Mouse (Mus musculus) G1E (cell line): ENCODE measurements at regions not wholly inside any gene's neighbourhood (a gene's known extent, or its start where the extent isn't known, plus 50 kb on each side); places are given as distances from the start of the nearest gene placed in this dataset.

Experiments used
- CTCF ChIP-seq: IDR thresholded peaks from 2 replicates; pipeline ENCODE4 v1.5.1; 2012; ENCODE audit warnings: low read depth, low read length, inconsistent platforms, mixed read lengths
- GATA1 ChIP-seq: IDR thresholded peaks from 2 replicates; pipeline ENCODE4 v1.6.1; 2012; ENCODE audit warnings: borderline replicate concordance, low read length, inconsistent platforms, mixed read lengths
- GATA2 ChIP-seq: IDR thresholded peaks from 2 replicates; pipeline ENCODE4 v1.6.1; 2012; ENCODE audit warnings: low read depth, low read length, inconsistent platforms, borderline replicate concordance
- POLR2AphosphoS5 ChIP-seq: IDR thresholded peaks from 2 replicates; pipeline ENCODE4 v1.6.1; 2012; ENCODE audit warnings: low read depth, low read length, inconsistent platforms; ENCODE audit not compliant: insufficient replicate concordance
- TAL1 ChIP-seq: conservative IDR thresholded peaks from 2 replicates; pipeline ENCODE4 v1.6.1; 2012; ENCODE audit warnings: low read depth, low read length, inconsistent platforms, mixed read lengths

GRCm38 (mm10) chr10:111787175-111787574 is 185.3 kb upstream of the Krr1 start:
- TF ChIP-seq CTCF = no peak
- no peak for TF ChIP-seq POLR2AphosphoS5
- TF ChIP-seq GATA1 = no peak
- TF ChIP-seq GATA2 = no peak
- TF ChIP-seq TAL1 = no peak
